Mouse (Mus musculus): Measurements from ENCODE around the gene Izumo1. TPM values are rescaled to one million over a fixed set of nuclear protein-coding genes. Genes with fewer than 3 reads are reported as not detected.

The Izumo1 gene
- polyA plus RNA-seq, 1 experiment from 2014 or later, result 0.08 TPM

GRCm38 (mm10) chr7:45668921-45669320 lies 47.3 kb downstream of the Izumo1 start:
- 96% methylated on average over 9 of the region's 9 CpGs for WGBS
- Histone ChIP-seq H3K36me3 (ENCODE audit: control insufficient read depth, insufficient read depth, low read length) (no peaks in the 10 kb centered on the region), H3K4me2 (replicated peaks; ENCODE audit: low read depth) (no peak overlapping the region), H3K9me3 (ENCODE audit: control insufficient read depth, low read length) (no peaks in the 10 kb centered on the region), H3K27me3 (ENCODE audit: control insufficient read depth, insufficient read depth, low read length) (no peaks in the 10 kb centered on the region), H3K9ac (ENCODE audit: low read length) (no peak overlapping the region), H3K4me3 (ENCODE audit: low read depth, low read length) (no peak overlapping the region), H3K4me1 (replicated peaks; ENCODE audit: control insufficient read depth, insufficient read depth) (peaks cover 2% of the 10 kb centered on the region; the same call in 1 of the 2 replicates), H3K27ac (replicated peaks) (no peak overlapping the region)
- ATAC-seq (ENCODE audit: low FRiP score, low TSS enrichment) (no peak), DNase-seq (ENCODE audit: low spot score) (no peak)
- TF ChIP-seq CTCF (IDR thresholded peaks at IDR 0.05; ENCODE audit: low read depth) (peak; percentile 56), EP300 (optimal IDR thresholded peaks at IDR 0.05) (no peak)

- Histone ChIP-seq H3K4me2 (replicated peaks; ENCODE audit: low read depth) (no peak overlapping the region), H3K4me1 (replicated peaks; ENCODE audit: control insufficient read depth, insufficient read depth) (no peaks in the 10 kb centered on the region), H3K36me3 (ENCODE audit: control insufficient read depth, insufficient read depth, low read length) (no peaks in the 10 kb centered on the region), H3K9ac (ENCODE audit: low read length) (no peak overlapping the region), H3K4me3 (ENCODE audit: low read depth, low read length) (no peak overlapping the region), H3K27me3 (ENCODE audit: control insufficient read depth, insufficient read depth, low read length) (no peaks in the 10 kb centered on the region), H3K9me3 (ENCODE audit: control insufficient read depth, low read length) (no peaks in the 10 kb centered on the region), H3K27ac (replicated peaks) (peak overlapping the region; percentile 81)
- WGBS, result 45% methylated on average over 7 of the region's 7 CpGs
- no peak for TF ChIP-seq EP300 (optimal IDR thresholded peaks at IDR 0.05)
- TF ChIP-seq CTCF (IDR thresholded peaks at IDR 0.05; ENCODE audit: low read depth), result no peak
- ATAC-seq (ENCODE audit: low FRiP score, low TSS enrichment) (no peak), DNase-seq (ENCODE audit: low spot score) (peak; percentile 64)
These were observed 56.1 kb downstream of the Izumo1 start for GRCm38 (mm10) chr7:45677627-45678295.

Other genes with a start within 250 kb of the Izumo1 start
- gene Snrnp70, start 226.1 kb upstream of the Izumo1 start, polyA plus RNA-seq (2015; fragmentation: Nextera tagmentation; extraction: Ambion mirVana), result 73.7 and 78.8 TPM in 2 replicates
- 0.15 and 0.17 TPM in 2 replicates for gene Kcna7, start 216.2 kb upstream of the Izumo1 start, polyA plus RNA-seq (2015; fragmentation: Nextera tagmentation; extraction: Ambion mirVana)
- gene Ntf5, start 208.1 kb upstream of the Izumo1 start, polyA plus RNA-seq (2015; fragmentation: Nextera tagmentation; extraction: Ambion mirVana), result 1.5 and 1.8 TPM in 2 replicates
- not detected in 2 replicates for gene Lhb, start 201.0 kb upstream of the Izumo1 start, polyA plus RNA-seq (2015; fragmentation: Nextera tagmentation; extraction: Ambion mirVana)
- 10.1 and 10.6 TPM in 2 replicates for gene Gys1, start 187.0 kb upstream of the Izumo1 start, polyA plus RNA-seq (2015; fragmentation: Nextera tagmentation; extraction: Ambion mirVana)
- gene Ruvbl2, start 183.7 kb upstream of the Izumo1 start, polyA plus RNA-seq (2015; fragmentation: Nextera tagmentation; extraction: Ambion mirVana), result 46.2 and 46.7 TPM in 2 replicates
- gene Ftl1, start 161.9 kb upstream of the Izumo1 start, polyA plus RNA-seq (2015; fragmentation: Nextera tagmentation; extraction: Ambion mirVana), result 3,647 and 3,760 TPM in 2 replicates
- gene Bax, start 154.9 kb upstream of the Izumo1 start, polyA plus RNA-seq (2015; fragmentation: Nextera tagmentation; extraction: Ambion mirVana), result 119 and 120 TPM in 2 replicates
- 0.32 and 0.42 TPM in 2 replicates for gene Tulp2, start 139.9 kb upstream of the Izumo1 start, polyA plus RNA-seq (2015; fragmentation: Nextera tagmentation; extraction: Ambion mirVana)
- gene Gm45808, start 135.0 kb upstream of the Izumo1 start, polyA plus RNA-seq (2015; fragmentation: Nextera tagmentation; extraction: Ambion mirVana), result not detected in 2 replicates
- gene Dhdh, start 133.0 kb upstream of the Izumo1 start, polyA plus RNA-seq (2015; fragmentation: Nextera tagmentation; extraction: Ambion mirVana), result 1.1 and 1.3 TPM in 2 replicates
- gene Nucb1, start 111.4 kb upstream of the Izumo1 start, polyA plus RNA-seq (2015; fragmentation: Nextera tagmentation; extraction: Ambion mirVana), result 196 and 199 TPM in 2 replicates
- 21.6 and 26.6 TPM in 2 replicates for gene Ppp1r15a, start 95.5 kb upstream of the Izumo1 start, polyA plus RNA-seq (2015; fragmentation: Nextera tagmentation; extraction: Ambion mirVana)
- 7.9 and 8.0 TPM in 2 replicates for gene Plekha4, start 95.5 kb upstream of the Izumo1 start, polyA plus RNA-seq (2015; fragmentation: Nextera tagmentation; extraction: Ambion mirVana)
- 16.6 and 16.9 TPM in 2 replicates for gene Hsd17b14, start 66.9 kb upstream of the Izumo1 start, polyA plus RNA-seq (2015; fragmentation: Nextera tagmentation; extraction: Ambion mirVana)
- gene Bcat2, start 51.7 kb upstream of the Izumo1 start, polyA plus RNA-seq (2015; fragmentation: Nextera tagmentation; extraction: Ambion mirVana), result 101 and 108 TPM in 2 replicates
- gene Fgf21, start 6.3 kb upstream of the Izumo1 start, polyA plus RNA-seq (2015; fragmentation: Nextera tagmentation; extraction: Ambion mirVana), result 0.69 and 0.90 TPM in 2 replicates
- 1.8 and 2.3 TPM in 2 replicates for gene Fut1, start 4.5 kb upstream of the Izumo1 start, polyA plus RNA-seq (2015; fragmentation: Nextera tagmentation; extraction: Ambion mirVana)
- 5.4 and 6.3 TPM in 2 replicates for gene Rasip1, start 5.7 kb downstream of the Izumo1 start, polyA plus RNA-seq (2015; fragmentation: Nextera tagmentation; extraction: Ambion mirVana)
- 4.6 and 5.5 TPM in 2 replicates for gene Mamstr, start 18.2 kb downstream of the Izumo1 start, polyA plus RNA-seq (2015; fragmentation: Nextera tagmentation; extraction: Ambion mirVana)
- gene Fut2, start 44.6 kb downstream of the Izumo1 start, polyA plus RNA-seq (2015; fragmentation: Nextera tagmentation; extraction: Ambion mirVana), result 35.1 and 36.1 TPM in 2 replicates
- gene Ntn5, start 62.2 kb downstream of the Izumo1 start, polyA plus RNA-seq (2015; fragmentation: Nextera tagmentation; extraction: Ambion mirVana), result 0.41 and 0.45 TPM in 2 replicates
- gene Sec1, start 72.6 kb downstream of the Izumo1 start, polyA plus RNA-seq (2015; fragmentation: Nextera tagmentation; extraction: Ambion mirVana), result 0.53 and 0.56 TPM in 2 replicates
- 2.7 and 4.4 TPM in 2 replicates for gene Car11, start 78.0 kb downstream of the Izumo1 start, polyA plus RNA-seq (2015; fragmentation: Nextera tagmentation; extraction: Ambion mirVana)
- gene Dbp, start 83.3 kb downstream of the Izumo1 start, polyA plus RNA-seq (2015; fragmentation: Nextera tagmentation; extraction: Ambion mirVana), result 8.8 and 12.6 TPM in 2 replicates
- gene Rpl18, start 93.6 kb downstream of the Izumo1 start, polyA plus RNA-seq (2015; fragmentation: Nextera tagmentation; extraction: Ambion mirVana), result 893 and 919 TPM in 2 replicates
- gene Sphk2, start 96.2 kb downstream of the Izumo1 start, polyA plus RNA-seq (2015; fragmentation: Nextera tagmentation; extraction: Ambion mirVana), result 23.6 and 24.5 TPM in 2 replicates
- gene Fam83e, start 99.4 kb downstream of the Izumo1 start, polyA plus RNA-seq (2015; fragmentation: Nextera tagmentation; extraction: Ambion mirVana), result 21.6 and 24.8 TPM in 2 replicates
- gene Spaca4, start 104.0 kb downstream of the Izumo1 start, polyA plus RNA-seq (2015; fragmentation: Nextera tagmentation; extraction: Ambion mirVana), result 0.39 and 0.56 TPM in 2 replicates
- gene Lmtk3, start 161.9 kb downstream of the Izumo1 start, polyA plus RNA-seq (2015; fragmentation: Nextera tagmentation; extraction: Ambion mirVana), result 0.15 and 0.27 TPM in 2 replicates
- 83.2 and 87.1 TPM in 2 replicates for gene Sult2b1, start 162.9 kb downstream of the Izumo1 start, polyA plus RNA-seq (2015; fragmentation: Nextera tagmentation; extraction: Ambion mirVana)
- 59.7 and 62.4 TPM in 2 replicates for gene Cyth2, start 192.8 kb downstream of the Izumo1 start, polyA plus RNA-seq (2015; fragmentation: Nextera tagmentation; extraction: Ambion mirVana)
- 0.22 TPM in 2 replicates for gene Kcnj14, start 203.0 kb downstream of the Izumo1 start, polyA plus RNA-seq (2015; fragmentation: Nextera tagmentation; extraction: Ambion mirVana)
- gene Grwd1, start 209.1 kb downstream of the Izumo1 start, polyA plus RNA-seq (2015; fragmentation: Nextera tagmentation; extraction: Ambion mirVana), result 25.6 and 25.7 TPM in 2 replicates

All from stomach, postnatal 0 days (tissue).